In the genomic region with DNA sequence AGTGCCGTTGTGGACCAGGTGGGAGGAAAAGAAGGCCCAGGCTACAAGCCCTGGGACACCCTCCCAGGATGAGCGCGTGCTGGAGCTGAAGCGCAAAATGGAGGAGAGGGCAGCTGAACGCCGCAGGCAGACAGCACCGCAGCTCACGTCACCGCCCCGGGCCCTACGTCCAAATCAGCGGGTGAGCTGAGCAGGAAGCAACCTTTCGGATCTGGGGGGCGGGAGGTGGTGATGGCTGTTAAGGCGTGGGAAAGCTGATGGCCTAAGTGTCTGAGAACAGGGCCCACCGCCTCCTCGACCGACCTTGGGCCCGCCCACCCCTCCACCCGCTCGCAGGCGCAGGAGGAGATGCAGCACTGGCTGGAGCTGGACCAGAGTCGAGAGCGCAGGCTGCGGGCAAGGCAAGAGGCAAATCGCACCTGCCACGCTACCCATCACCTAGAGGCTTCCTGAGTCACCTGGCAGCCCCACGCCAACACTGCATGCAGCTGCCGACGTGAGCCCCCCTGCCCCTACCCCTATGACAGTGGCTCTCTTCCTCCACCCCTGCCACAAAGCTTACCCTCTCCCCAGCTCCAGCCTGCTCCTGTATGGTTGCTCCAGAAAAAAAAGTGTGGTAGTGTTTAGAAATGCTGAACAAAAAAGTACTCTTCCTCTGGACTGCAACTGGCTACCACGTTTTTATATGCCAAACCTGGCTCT, we compare ENCODE assay signal across 8 mouse cellular contexts. TPM values are rescaled to one million over a fixed set of nuclear protein-coding genes. Genes with fewer than 3 reads are reported as not detected.
DNase-seq lines count a peak whose midpoint lies in the region; ATAC-seq lines count a peak whose summit lies in the region.

No protein-coding gene starts in this region.

- no peaks in the 10 kb centered on the region for H3K36me3 ChIP-seq in heart, embryonic 15.5 days

- intact Hi-C loops in left cerebral cortex, postnatal 25 days (cut with DNase I) = no loop called here

- WGBS in heart, embryonic 15.5 days = 14% methylated on average over 31 of the region's 31 CpGs

- H3K9me3 ChIP-seq in heart, embryonic 15.5 days (replicated peaks) = no peaks in the 10 kb centered on the region

- H3K4me1 ChIP-seq in heart, embryonic 15.5 days (replicated peaks) = peaks cover 12% of the 10 kb centered on the region

- H3K27me3 ChIP-seq in heart, embryonic 15.5 days = no peaks in the 10 kb centered on the region

- peak; percentile 23 for DNase-seq in urinary bladder, postnatal 25 days (ENCODE audit: low spot score)
- DNase-seq in urinary bladder, adult 2 months (ENCODE audit: low spot score) = no peak
- DNase-seq in embryo, embryonic 10 days (ENCODE audit: low spot score) = peak; percentile 66
- DNase-seq in left cerebral cortex, postnatal 25 days (ENCODE audit: low spot score in 2 of 2) = peak; percentile 6 to 9
- peak; percentile 30 for DNase-seq in right cerebral cortex, postnatal 14 days
- no peak for DNase-seq in spleen, postnatal 36 days (ENCODE audit: low spot score in 2 of 2)

- H3K9ac ChIP-seq in heart, embryonic 15.5 days = peak overlapping the region; percentile 58

- no peak overlapping the region for H3K27ac ChIP-seq in heart, embryonic 15.5 days

- peak; percentile 64 for ATAC-seq in heart, embryonic 15.5 days (replicated peaks; ENCODE audit: insufficient number of reproducible peaks, insufficient read depth, low FRiP score, low read depth)
- 0 out of 2 replicates have a peak, but pooled peaks have one; percentile 44 for ATAC-seq in megakaryocyte-erythroid progenitor cell, adult 5-6 weeks (replicated peaks; ENCODE audit: low FRiP score, low TSS enrichment, poor library complexity, severe bottlenecking)

- peak overlapping the region; percentile 42 for H3K4me3 ChIP-seq in heart, embryonic 15.5 days

- peak overlapping the region; percentile 70 for H3K4me2 ChIP-seq in heart, embryonic 15.5 days

RNA-seq across cellular contexts. Expression of gene Rnf4, which starts 9.1 kb away (rescaled TPM):
- polyA plus RNA-seq in urinary bladder, adult 2 months (2012; rRNA removed) = 95.1 and 121 TPM in 2 replicates
- 88.5 and 112 TPM in 2 replicates for polyA plus RNA-seq in heart, embryonic 15.5 days (2015; fragmentation: Nextera tagmentation; extraction: Ambion mirVana)
- 10 to 100 TPM; 86.9 to 89.8 TPM for total RNA-seq in left cerebral cortex, postnatal 25 days (2021)
- total RNA-seq in megakaryocyte-erythroid progenitor cell, adult 5-6 weeks (2014; fragmentation: Nextera tagmentation) = 116 and 123 TPM in 2 replicates
- total RNA-seq in megakaryocyte-erythroid progenitor cell, adult 5-6 weeks (2017) = 112 and 149 TPM in 2 replicates

RNA-seq across cellular contexts. Expression of gene Cfap99, which starts 38.6 kb away (rescaled TPM):
- polyA plus RNA-seq in urinary bladder, adult 2 months (2012; rRNA removed) = 0.07 and 0.28 TPM in 2 replicates
- polyA plus RNA-seq in heart, embryonic 15.5 days (2015; fragmentation: Nextera tagmentation; extraction: Ambion mirVana) = 0.08 TPM in 1 of 2 replicates, not detected in the other
- 1 to 10 TPM in 1 of 2 experiments, under 1 TPM in 1; 0.71 to 1.1 TPM for total RNA-seq in left cerebral cortex, postnatal 25 days (2021)
- total RNA-seq in megakaryocyte-erythroid progenitor cell, adult 5-6 weeks (2014; fragmentation: Nextera tagmentation) = not detected in 2 replicates
- not detected in 2 replicates for total RNA-seq in megakaryocyte-erythroid progenitor cell, adult 5-6 weeks (2017)

RNA-seq across cellular contexts. Expression of gene Zfyve28, which starts 38.8 kb away (rescaled TPM):
- polyA plus RNA-seq in urinary bladder, adult 2 months (2012; rRNA removed) = 3.8 and 4.1 TPM in 2 replicates
- polyA plus RNA-seq in heart, embryonic 15.5 days (2015; fragmentation: Nextera tagmentation; extraction: Ambion mirVana) = 0.23 and 0.89 TPM in 2 replicates
- total RNA-seq in left cerebral cortex, postnatal 25 days (2021) = 10 to 100 TPM; 40.6 to 62.2 TPM
- not detected in 2 replicates for total RNA-seq in megakaryocyte-erythroid progenitor cell, adult 5-6 weeks (2014; fragmentation: Nextera tagmentation)
- not detected in 2 replicates for total RNA-seq in megakaryocyte-erythroid progenitor cell, adult 5-6 weeks (2017)

RNA-seq across cellular contexts. Expression of gene Fam193a, which starts 42.7 kb away (rescaled TPM):
- 17.1 and 21.2 TPM in 2 replicates for polyA plus RNA-seq in urinary bladder, adult 2 months (2012; rRNA removed)
- 7.7 and 8.5 TPM in 2 replicates for polyA plus RNA-seq in heart, embryonic 15.5 days (2015; fragmentation: Nextera tagmentation; extraction: Ambion mirVana)
- total RNA-seq in left cerebral cortex, postnatal 25 days (2021) = 10 to 100 TPM; 38.1 to 39.7 TPM
- 33.6 and 42.2 TPM in 2 replicates for total RNA-seq in megakaryocyte-erythroid progenitor cell, adult 5-6 weeks (2014; fragmentation: Nextera tagmentation)
- total RNA-seq in megakaryocyte-erythroid progenitor cell, adult 5-6 weeks (2017) = 20.1 and 45.7 TPM in 2 replicates

Comparison
In these comparisons a context has a peak if more than half of its experiments do, and no peak if none do; other contexts are left out.
1. DNase-seq: peak in urinary bladder, postnatal 25 days (single experiment), embryo, embryonic 10 days (single experiment), left cerebral cortex, postnatal 25 days (2 of 2) and right cerebral cortex, postnatal 14 days (single experiment); none in urinary bladder, adult 2 months (single experiment) and spleen, postnatal 36 days (0 of 2).
2. RNA of gene Zfyve28, which starts 38.8 kb away (total RNA-seq): 40.6 to 62.2 TPM in left cerebral cortex, postnatal 25 days; not detected in megakaryocyte-erythroid progenitor cell, adult 5-6 weeks; every median in the first group is over 10 times any median in the second.